Mouse (Mus musculus): ENCODE measurements around the gene Fzr1.

Gene Fzr1

DNA sequence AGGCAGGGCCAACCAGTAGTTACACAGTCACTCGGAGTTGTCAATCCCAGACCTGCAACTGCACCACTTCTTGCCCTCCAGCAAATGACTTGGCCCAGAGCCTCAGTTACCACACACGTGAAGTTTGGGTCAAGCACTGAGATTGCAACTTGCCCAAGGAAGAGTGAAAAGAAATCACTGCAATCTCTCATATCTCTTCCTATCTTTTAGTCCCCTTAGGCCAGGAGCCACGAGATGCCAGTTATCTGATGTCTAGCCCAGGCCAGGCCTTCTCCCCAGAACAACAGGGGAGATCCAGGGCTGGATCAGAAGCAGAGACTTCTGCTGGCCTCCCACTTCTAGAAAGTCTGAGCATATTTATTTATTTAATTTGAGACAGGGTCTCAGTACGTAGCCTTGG lies 22.8 kb downstream of the Fzr1 start:
- DNase-seq (ENCODE audit: low spot score) = no peak

DNA sequence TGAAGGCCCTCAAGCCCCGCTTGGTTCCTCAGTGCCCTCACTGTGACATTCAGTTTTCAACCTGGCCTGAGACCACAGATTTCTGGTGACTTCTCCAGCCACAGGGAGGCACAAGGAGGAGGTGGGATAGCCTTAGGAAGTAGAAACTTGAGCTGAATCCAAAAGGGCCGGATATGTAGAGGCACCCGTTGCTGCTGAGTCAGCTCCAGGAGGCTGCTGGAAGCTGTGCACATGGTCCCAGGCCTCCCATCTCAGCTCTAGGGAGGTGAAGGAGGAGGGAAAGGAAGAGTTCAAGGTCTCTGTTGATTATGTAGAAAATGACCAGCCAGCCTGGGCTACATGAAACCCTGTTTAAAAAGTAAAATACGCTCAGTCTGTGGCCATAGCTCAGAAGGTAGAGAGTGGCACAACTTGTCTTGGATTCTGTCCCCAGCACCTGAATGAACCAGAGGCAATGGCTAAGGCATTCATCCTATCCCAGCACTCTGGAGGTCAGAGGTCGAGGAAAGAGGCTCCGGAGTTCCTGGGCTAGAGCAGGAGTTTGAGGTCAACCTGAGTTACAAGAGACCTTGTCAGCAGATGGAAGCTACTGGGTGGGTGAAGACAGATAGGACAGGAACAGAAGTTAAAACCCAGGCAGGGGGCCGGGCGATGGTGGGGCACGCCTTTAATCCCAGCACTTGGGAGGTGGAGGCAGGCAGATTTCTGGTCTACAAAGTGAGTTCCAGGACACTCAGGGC lies 23.4 kb downstream of the Fzr1 start:
- DNase-seq (ENCODE audit: low spot score) = no peak

DNA sequence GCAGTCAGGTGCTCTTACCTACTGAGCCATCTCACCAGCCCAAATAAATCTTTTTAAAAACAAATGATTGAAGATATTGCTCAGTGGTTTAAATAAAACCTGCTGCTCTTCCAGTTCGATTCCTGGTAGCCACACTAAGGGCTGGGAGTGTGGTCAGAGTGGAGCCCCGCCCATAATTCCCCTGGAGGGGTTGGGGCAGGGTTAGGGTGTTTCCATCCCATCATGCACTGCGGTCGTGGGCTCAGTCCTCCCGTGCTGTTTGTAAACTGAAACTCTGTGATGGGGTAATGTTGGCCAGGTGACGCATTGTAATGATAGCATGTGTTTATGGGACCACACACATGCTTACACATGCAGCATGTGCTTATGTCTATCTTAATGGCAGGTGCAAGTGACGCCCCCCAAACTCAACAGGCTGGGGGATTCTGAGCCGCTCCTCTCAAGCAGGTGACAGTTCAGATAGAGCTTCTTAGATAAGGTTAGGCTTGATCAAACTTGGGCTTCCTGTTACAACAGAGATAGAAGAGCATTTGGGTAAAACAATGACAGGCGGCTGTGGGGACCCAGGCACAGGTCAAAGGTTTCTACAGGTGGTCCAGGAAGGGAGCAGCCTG lies 26.5 kb downstream of the Fzr1 start:
- DNase-seq (ENCODE audit: low spot score) = no peak

DNA sequence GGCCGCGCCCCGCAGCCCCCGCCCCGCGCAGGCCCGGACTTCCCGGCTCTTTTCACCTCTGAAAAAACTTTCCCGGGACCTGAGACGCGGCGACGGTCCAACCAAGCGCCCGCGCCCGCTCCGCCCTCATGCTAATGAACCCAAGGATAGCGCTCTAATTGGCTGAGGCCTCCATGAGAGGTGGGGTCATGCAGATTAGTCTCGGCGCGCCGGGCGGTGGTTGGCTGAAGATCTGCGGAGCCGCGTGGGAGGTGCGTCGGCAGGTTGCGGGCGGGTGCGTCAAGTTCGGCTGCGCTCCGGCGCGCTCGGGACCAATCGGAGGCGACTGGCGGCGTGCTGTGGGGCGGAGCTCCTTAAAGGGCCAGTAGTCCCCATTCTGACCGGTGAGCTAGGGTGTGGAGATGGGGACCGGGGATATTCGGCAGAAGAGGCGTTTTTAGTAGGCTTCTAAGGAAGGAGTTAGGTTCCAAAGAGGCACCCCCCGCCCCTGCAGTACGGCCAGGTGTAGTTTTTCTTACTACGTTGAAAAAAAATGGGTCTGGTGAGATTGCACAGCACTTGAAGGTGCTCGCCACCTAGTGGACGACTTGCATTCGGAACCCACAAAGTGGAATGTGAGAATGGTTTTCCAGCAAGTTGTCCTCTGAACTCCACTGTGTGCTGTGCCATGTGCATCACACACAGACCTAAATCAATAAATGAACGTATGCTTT lies 27.8 kb downstream of the Fzr1 start, which contains the start of gene Hmg20b:
Gene Hmg20b, minus strand, starts transcription at position 130 of the 713 bp plus-strand sequence.
- DNase-seq (ENCODE audit: low spot score) = peak; percentile 98

DNA sequence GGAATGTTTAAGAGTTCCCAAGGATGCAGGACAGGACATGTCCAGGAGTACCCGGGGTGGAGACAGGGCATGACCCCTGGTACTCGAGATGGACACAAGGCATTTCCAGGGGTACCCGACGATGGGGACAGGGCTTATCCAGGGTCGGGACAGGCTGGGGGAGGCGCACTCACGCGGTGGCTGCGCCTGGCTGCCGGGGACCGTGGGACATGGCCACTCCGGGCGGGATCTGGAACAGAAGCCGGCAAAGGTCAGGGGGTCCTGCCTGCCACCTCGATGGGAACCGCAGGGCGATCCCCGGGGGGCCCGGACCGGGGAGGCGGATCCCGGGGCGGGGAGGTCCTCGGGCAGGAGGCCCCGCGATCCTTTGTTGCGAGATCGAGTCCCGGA lies 28.4 kb downstream of the Fzr1 start:
- no peak for DNase-seq (ENCODE audit: low spot score)

DNA sequence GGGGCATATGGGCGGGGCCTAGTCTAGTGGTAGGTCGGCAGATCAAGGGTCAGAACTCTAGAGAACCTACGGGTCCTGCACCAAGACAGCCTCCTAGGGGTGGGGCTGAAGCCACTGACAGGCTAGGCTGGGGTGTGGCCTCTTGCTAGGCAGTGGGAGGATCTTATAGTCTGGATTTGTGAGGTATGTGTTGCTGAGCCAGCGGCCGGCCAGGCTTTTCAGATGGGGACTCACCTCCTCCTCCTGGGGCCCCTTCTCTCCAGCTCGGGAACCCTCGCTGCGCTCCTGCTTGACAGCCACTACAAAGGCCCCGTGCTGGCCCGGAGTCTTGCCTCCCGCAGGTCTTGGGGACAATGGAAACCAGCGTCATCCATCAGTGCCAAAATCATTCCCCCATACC lies 29.2 kb downstream of the Fzr1 start:
- no peak for DNase-seq (ENCODE audit: low spot score)

DNA sequence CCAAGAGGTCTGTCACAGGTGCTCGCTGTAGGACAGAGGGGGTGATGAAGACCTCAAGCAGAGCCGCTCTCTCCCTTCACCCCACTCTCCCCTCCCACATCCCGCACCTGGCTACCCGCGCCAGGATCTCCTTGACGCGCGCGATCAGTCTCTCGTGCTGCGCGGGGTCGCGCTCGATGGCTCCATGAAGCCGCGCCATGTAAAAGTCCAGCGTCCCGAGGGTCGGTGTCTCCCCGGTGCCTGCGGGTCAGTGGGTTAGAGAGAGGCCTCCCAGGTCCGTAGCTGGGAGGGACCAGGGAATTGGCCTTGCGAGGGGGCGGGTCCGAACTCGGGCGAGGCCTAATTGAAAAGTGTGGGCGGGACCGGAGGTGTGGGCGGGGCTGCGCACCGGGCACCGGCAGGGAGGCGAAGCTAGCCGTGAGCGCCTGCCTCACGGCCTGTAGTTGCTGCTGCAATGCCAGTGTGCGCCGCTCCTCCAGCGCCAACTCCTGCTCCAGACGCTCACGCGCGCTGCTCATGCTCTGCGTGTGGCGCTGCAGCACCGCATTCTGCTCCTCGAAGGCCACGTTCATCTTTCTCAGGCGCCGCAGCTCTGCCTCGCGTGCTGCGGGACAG lies 31.8 kb downstream of the Fzr1 start:
- DNase-seq (ENCODE audit: low spot score) = no peak

DNA sequence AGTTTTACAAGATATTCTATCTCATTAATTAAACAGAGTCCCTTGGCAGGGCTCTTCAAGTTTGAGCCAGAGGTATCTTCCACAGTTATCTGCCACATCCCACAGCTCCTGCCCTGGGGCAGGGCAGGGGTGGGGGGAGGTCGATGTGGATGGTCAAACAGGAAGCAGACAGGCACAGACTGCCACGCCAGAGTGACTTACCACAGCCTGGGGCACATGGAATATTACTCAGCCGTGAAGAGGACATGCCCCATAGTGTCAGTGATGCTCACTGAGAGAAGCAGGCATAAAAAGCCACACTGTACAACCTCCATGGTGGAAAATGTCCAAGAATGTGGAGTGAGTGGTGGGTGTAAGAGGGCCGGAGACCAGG lies 33.2 kb downstream of the Fzr1 start:
- no peak for DNase-seq (ENCODE audit: low spot score)

DNA sequence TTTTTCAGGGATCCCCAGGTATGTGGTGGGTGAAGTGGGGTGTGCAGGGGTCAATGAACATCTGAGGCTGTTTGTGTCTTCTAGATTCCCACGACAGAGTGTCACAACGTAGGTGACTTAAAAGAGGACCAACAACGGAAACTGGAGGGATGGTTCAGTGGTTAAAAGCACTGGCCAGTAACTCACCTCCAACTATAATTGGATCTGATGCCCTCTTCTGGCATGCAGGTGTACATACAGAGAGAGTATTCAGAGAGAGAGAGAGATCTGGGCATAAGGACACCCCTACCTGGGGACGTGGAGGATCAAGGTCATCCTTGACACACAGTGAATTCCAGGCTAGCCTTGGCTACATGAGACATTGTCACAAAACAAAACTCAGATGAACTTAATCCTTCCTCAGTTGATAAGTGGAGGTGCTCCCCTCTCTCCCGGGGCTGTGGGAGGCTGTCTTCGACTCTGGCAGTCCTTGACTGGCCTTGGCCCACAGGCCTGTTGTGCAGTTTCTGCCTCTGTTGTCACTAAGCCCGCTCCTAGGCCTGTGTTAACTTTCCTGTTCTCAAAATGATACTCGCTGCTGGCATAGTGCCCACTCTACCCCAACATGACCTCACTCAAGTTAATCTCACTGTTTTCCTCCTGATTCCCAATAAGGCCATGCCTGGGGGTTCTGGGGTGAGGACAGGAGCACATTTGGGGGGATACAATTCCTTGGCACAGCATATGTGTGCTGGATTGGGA lies 33.7 kb downstream of the Fzr1 start:
- DNase-seq (ENCODE audit: low spot score) = no peak

DNA sequence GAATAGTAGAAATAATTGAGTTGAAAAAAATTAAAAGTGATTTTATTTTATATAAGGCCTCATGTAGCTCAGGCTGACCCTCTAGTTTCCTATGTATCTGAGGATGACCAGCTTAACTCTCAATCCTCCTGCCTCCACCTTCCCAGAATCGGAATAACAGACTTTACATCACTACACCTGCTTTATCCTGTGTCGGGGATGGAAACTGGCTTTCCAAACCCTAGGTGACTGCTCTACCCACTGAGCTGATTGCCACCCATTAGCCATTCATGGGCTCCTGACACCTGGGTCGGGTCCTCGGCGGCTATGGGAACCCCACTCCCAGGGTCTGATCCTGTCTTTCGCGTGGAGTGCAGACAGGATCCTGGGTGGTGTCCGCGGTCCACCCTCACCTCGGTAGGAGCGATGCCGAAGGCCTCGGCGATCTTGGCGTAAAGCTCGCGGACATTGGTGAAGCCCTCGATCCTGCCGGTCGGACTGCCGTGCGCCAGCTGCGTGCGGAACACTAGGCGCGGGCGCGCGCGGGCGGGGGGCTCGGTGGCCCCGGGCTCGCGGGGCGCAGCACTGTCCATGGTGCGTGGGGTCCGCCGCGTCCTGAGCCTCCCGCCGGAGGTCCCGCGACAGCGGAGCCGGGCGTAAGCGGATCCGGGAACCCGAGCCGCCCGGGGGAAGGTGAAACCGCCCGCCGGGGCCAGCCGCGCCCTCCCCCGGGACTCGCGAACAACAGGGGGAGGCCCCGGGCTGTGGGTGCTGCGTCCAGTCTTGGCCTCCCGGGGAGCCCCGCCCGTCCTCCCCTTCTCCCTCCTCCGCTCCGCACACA lies 35.4 kb downstream of the Fzr1 start, which contains the start of gene Gipc3:
Gene Gipc3, minus strand, starts transcription at position 581 of the 820 bp plus-strand sequence.
- no peak for DNase-seq (ENCODE audit: low spot score)

DNA sequence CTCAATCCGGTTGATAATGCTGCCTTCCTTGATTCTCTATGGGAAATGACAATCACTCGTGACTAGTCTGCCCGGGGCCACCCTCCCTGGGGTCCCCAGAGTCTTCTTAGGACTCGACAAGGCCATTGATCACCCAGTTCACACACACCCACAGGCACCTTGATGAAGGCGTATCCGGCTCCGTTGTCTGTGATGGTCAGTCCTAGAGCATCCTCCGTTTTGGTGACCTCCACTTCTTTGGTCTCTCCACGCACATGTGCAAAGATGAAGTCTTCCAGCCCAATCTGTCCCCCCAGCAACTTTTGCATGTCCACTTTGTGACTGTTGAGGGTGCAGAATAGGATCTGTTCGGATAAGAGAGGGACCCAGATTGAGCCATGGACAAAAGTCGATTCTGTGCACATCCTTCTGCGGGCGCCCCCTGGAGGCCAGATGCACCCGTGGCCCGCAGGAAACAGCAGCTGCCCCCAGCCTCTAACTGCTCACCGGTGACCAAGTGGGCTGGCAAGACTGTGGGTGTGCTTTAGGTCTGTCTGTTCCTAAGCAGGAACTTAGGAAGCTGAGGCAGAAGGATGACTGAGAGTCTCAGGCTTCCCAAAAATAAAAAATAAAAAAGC lies 36.9 kb downstream of the Fzr1 start:
- DNase-seq (ENCODE audit: low spot score) = no peak

DNA sequence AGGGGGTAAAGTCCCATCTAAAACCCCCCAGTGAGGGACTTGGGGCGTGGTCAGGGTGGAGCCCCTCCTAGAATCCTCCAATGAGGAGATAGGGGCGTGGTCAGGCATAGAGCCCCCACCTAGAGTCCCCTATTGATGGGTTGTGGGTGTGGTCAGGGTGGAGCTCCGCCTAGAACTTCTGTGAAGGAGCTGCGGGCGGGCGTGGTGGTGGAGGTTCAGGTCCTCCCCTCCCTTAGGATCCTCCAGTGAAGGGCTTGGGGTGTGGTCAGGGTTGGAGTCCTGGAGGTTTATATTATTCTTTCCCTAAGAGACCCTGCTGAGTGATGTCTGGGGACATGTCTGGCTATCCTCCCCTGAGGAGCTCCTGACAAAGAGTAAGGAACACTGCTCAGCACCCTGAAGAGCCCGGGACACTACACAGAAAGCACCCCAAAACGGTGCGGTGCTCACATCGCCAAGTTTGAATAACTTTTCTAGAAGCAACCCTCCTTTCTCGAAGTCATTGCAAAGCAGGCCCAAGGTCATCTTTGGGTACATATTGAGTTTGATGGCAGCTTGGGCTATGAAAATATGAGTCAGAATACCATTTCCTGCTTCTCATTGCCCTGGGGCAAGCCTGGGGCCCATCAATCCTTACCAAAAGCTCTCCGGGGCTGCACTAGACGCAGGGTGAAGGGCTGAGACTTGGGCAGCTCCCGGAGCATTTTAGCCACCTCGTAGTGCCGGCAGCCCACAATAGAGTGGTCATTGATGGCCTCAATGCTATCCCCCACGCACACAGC lies 37.6 kb downstream of the Fzr1 start:
- DNase-seq (ENCODE audit: low spot score) = no peak

DNA sequence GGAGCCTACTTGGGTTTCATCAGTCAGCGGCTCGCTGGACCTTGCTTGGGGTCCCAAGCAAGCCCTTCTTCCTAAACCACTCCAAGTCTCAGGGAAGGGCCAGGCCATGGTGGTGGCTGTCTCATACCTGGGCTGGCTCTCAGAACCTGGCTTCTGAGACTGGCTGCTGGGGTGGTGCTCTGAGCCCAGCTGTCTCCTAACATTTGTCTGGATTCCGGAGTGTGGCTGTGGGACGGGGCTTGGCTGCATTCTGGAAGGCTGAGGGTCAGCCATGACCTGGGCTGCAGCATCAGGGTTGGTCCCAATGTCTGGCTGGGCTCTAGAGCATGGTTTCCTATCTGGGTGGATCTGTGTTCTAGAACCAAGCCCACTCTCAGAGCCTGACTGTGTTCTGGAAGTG lies 41.8 kb downstream of the Fzr1 start:
- no peak for DNase-seq (ENCODE audit: low spot score)

DNA sequence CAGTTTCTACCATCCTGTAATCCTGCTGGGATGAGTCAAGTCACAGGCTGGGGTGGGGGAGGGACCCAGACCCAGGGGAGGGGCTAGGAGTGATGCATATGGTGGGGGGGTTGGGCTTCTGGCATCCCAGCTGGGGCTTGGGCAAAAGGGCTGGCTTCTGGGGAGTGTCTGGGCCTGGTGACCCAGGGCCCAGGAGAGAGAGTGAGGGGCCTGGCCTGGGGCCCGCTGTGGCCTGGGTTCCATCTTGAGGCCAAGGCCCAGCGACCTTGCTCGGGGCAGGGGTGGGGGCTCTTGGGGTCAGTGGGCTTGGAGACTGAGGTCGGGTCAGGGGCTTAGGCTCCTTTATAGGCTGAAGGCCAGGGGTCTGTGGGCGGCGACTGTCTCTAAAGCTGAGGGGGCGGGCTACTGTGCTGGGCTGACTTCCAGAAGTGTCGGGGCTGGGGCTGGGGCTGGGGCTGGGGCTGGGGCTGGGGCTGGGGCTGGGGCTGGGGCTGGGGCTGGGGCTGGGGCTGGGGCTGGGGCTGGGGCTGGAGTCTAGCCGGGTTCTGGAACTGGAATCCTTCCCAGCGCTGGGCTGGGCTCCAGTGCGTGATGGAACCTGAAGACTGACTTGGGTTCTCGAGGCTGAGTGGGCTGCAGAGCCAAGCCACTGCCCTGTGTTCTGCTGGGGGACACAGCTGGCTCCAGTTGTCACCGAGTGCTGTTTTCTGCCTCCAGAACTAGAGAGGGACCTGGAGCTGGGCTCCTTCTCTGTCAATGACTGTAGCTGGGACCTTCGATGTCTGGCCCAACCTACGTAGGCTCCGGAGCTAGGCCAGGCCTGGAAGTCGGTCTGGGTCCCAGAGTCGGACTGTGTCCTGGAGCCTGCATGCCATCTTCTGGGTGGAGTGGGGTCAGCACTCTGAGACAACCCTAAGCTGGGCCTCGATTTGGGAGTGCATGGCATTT lies 42.6 kb downstream of the Fzr1 start:
- no peak for DNase-seq (ENCODE audit: low spot score)

DNA sequence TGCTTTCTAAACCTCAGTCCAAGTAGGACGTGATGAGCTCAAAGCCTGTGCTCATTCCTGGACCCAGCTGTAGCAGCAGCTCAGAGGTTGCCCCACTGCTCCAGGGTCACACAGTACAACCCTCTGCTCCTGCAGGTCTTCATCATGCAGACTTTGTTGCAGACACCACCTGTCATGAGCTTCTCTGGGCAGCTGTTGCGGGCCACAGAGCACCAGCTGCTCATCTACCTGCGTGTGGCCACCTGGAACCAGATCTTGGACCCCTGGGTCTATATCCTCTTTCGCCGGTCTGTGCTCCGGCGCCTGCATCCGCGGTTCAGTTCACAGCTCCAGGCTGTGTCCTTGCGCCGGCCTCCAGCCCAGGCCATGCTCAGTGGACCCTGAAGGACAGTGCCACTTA lies 44.0 kb downstream of the Fzr1 start:
- no peak for DNase-seq (ENCODE audit: low spot score)

DNA sequence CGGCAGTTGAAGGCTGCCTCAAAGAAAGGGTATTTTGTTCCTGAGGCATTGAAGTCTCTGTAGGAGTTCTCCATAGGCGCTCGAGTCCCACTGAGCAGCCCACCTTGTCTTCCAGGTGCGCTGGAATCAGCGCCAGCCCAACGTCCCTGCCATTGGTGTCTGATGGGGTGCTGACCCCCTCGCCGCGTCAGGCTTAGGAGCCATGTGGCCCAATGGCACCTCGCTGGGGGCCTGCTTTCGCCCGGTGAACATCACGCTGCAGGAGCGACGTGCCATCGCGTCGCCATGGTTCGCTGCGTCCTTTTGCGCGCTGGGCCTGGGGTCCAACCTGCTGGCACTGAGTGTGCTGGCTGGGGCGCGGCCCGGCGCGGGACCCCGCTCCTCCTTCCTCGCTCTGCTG lies 46.0 kb downstream of the Fzr1 start:
- DNase-seq (ENCODE audit: low spot score) = no peak

DNA sequence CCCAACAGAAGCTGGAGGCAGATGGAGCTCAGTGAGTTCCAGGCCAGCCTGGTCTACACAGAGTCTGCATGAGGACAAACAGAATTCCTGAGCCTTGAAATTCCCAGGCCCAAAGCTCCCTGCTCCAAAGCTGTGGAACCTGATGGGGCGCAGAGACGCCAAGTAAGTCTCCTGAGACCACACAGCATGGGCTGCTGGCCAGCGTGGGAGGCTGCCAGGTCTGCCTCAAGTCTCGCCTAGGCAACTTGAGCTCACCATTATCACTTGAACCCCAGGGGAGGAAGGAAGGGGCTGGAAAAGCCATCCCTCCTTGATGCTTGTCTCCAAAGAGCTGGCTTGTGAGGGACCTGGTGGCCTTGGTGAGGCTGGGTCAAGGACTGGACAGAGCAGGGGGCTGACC lies 48.3 kb downstream of the Fzr1 start:
- no peak for DNase-seq (ENCODE audit: low spot score)

DNA sequence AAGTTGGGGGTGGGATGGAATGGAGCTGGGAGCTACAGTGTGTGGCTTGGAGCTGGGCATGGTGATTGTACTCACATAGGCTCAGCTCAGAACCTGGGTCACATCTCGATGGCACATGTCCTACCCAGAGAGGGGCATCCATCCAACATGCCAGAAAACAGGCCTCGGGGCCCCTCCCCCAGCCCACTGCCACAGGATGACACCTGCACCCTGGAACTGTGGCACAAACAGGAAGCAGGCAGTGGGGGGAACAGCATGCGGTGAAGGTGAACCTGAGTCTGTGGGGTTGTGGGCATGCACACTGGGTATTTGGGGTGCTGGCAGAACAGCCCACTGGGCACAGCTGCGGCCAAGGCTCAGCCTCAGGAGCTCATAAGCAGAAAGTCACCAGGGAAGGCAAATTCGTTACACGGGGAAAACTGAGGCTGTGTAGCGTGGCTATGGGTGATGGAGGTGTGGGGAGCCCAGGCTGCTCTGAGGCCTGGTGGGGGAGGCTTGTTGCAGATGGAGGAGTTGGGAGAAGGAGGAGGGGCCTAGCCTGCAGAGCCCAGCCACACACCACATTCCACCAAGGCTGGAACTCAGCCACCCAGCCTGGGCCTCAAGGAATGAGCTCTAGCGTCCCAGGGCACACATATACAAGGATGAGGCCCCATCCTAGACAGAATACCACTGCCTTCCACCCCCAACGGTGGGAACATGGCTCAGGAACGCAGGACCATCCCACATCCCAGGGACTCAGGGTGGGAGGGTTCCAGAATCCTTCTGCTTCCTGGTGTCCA lies 48.9 kb downstream of the Fzr1 start:
- DNase-seq (ENCODE audit: low spot score) = no peak
